Mouse (Mus musculus): ENCODE data around the gene Pdcd1lg2. TPM values are rescaled to one million over a fixed set of nuclear protein-coding genes. Genes with fewer than 3 reads are reported as not detected.

The Pdcd1lg2 gene
- polyA plus RNA-seq, 1 experiment = 0.37 TPM

- Histone ChIP-seq H3K4me3 (replicated peaks; ENCODE audit: extremely low read depth, low read depth, low read length) (no peak overlapping the region), H3K4me1 (ENCODE audit: control insufficient read depth, insufficient read depth, low read length) (no peaks in the 10 kb centered on the region; the same call in 1 of the 2 replicates)
- DNase-seq = no peak
- WGBS = 53% methylated on average over 2 of the region's 2 CpGs
- TF ChIP-seq POLR2A (IDR thresholded peaks at IDR 0.05; ENCODE audit: borderline replicate concordance, extremely low read depth, low read depth, low read length) (no peak), CTCF (IDR thresholded peaks at IDR 0.05; ENCODE audit: insufficient read depth, low read length) (no peak)
These were observed 101.1 kb downstream of the Pdcd1lg2 start for GRCm38 (mm10) chr19:29511826-29512225.

GRCm38 (mm10) chr19:29513111-29513766, 102.5 kb downstream of the Pdcd1lg2 start:
- H3K4me1 ChIP-seq (ENCODE audit: control insufficient read depth, insufficient read depth, low read length) = no peaks in the 10 kb centered on the region; the same call in 1 of the 2 replicates
- no peak overlapping the region for H3K4me3 ChIP-seq (replicated peaks; ENCODE audit: extremely low read depth, low read depth, low read length)
- TF ChIP-seq POLR2A (IDR thresholded peaks at IDR 0.05; ENCODE audit: borderline replicate concordance, extremely low read depth, low read depth, low read length) = no peak
- no peak for TF ChIP-seq CTCF (IDR thresholded peaks at IDR 0.05; ENCODE audit: insufficient read depth, low read length)
- no peak for DNase-seq
- 48% methylated on average over 2 of the region's 2 CpGs for WGBS

DNA sequence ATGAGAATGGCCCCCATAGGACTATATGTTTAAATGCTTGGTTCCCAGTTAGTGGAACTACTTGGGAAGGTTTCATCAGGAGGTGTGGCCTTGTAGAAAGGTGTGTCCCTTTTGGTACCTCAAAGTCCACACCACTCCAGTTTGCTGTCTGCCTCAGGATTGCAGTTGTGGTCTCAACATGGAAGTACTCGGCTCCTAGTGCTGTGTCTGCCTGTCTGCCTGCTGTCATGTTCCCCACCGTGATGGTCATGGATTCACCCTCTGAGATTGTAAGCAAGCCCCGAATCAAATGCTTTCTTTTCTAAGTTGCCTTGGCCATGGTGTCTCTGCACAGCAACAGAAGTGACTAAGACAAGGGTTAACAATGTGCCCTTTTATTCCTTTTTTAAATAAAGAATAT, 103.4 kb downstream of the Pdcd1lg2 start:
- WGBS = 91% methylated on average over 3 of the region's 3 CpGs
- no peak for DNase-seq
- Histone ChIP-seq H3K4me1 (ENCODE audit: control insufficient read depth, insufficient read depth, low read length) (no peaks in the 10 kb centered on the region; the same call in 1 of the 2 replicates), H3K4me3 (replicated peaks; ENCODE audit: extremely low read depth, low read depth, low read length) (no peak overlapping the region)
- TF ChIP-seq POLR2A (IDR thresholded peaks at IDR 0.05; ENCODE audit: borderline replicate concordance, extremely low read depth, low read depth, low read length) = no peak
- no peak for TF ChIP-seq CTCF (IDR thresholded peaks at IDR 0.05; ENCODE audit: insufficient read depth, low read length)

DNA sequence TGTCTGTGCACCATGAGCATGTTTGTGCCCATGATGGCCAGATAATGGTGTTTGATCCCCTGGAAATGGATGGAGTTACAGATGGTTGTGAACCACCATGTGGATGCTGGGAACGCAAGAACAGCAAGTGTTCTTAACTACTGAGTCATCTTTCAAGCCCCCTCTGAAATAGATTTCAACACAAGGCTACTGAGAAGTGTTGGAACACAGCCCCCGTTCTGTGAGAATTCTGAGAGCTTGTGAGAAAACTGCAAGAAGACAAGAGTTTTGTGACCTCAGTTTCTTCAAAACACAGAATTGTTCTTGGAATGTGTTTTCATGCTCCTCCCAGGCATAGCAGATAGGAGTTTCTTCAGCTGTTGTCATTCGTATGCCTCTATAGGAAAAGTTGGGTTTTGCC, 104.7 kb downstream of the Pdcd1lg2 start:
- H3K4me1 ChIP-seq (ENCODE audit: control insufficient read depth, insufficient read depth, low read length) = no peaks in the 10 kb centered on the region; the same call in 1 of the 2 replicates
- TF ChIP-seq CTCF (IDR thresholded peaks at IDR 0.05; ENCODE audit: insufficient read depth, low read length) = no peak
- no peak for TF ChIP-seq POLR2A (IDR thresholded peaks at IDR 0.05; ENCODE audit: borderline replicate concordance, extremely low read depth, low read depth, low read length)
- no peak for DNase-seq
- 91% methylated on average over 3 of the region's 3 CpGs for WGBS
- no peak overlapping the region for H3K4me3 ChIP-seq (replicated peaks; ENCODE audit: extremely low read depth, low read depth, low read length)

GRCm38 (mm10) chr19:29515991-29516390, 105.3 kb downstream of the Pdcd1lg2 start:
- 81% methylated on average over 10 of the region's 10 CpGs for WGBS
- no peak for DNase-seq
- H3K4me1 ChIP-seq (ENCODE audit: control insufficient read depth, insufficient read depth, low read length) = peaks cover under 1% of the 10 kb centered on the region; the same call in 1 of the 2 replicates
- no peak for TF ChIP-seq CTCF (IDR thresholded peaks at IDR 0.05; ENCODE audit: insufficient read depth, low read length)
- no peak for TF ChIP-seq POLR2A (IDR thresholded peaks at IDR 0.05; ENCODE audit: borderline replicate concordance, extremely low read depth, low read depth, low read length)
- H3K4me3 ChIP-seq (replicated peaks; ENCODE audit: extremely low read depth, low read depth, low read length) = no peak overlapping the region

- WGBS = 70% methylated on average over 7 of the region's 7 CpGs
These were observed 107.7 kb downstream of the Pdcd1lg2 start for GRCm38 (mm10) chr19:29518409-29518808.

DNA sequence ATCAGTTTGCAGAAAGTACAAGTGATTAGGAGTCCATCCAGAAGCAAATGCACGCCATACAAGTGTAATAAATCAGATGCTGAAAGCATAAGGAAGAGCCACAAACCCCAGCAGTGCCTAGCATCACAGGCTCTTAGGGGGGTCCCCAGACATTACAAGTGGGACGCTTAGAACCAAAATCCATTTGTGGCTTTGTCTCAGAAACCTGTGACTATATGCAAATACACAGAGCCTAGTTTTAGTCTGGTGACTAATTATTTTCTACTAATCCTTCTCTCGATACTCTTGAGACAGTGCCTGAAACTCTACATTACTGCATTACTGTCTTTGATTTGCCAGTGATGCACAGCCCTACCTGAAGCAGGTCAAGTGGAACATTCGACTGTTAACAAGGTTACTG, 108.2 kb downstream of the Pdcd1lg2 start:
- Histone ChIP-seq H3K4me3 (replicated peaks; ENCODE audit: extremely low read depth, low read depth, low read length) (no peak overlapping the region), H3K4me1 (ENCODE audit: control insufficient read depth, insufficient read depth, low read length) (peaks cover 9% of the 10 kb centered on the region)
- WGBS = 85% methylated on average over 4 of the region's 4 CpGs
- no peak for DNase-seq
- TF ChIP-seq POLR2A (IDR thresholded peaks at IDR 0.05; ENCODE audit: borderline replicate concordance, extremely low read depth, low read depth, low read length) = no peak
- TF ChIP-seq CTCF (IDR thresholded peaks at IDR 0.05; ENCODE audit: insufficient read depth, low read length) = no peak

More at GRCm38 (mm10) chr19:29518409-29518808, 107.7 kb downstream of the Pdcd1lg2 start:
- no peak overlapping the region for H3K4me3 ChIP-seq (replicated peaks; ENCODE audit: extremely low read depth, low read depth, low read length)
- H3K4me1 ChIP-seq (ENCODE audit: control insufficient read depth, insufficient read depth, low read length) = peaks cover 7% of the 10 kb centered on the region
- DNase-seq = no peak
- TF ChIP-seq CTCF (IDR thresholded peaks at IDR 0.05; ENCODE audit: insufficient read depth, low read length) (no peak), POLR2A (IDR thresholded peaks at IDR 0.05; ENCODE audit: borderline replicate concordance, extremely low read depth, low read depth, low read length) (no peak)

Other genes starting within 250 kb of the Pdcd1lg2 start
- 7.3 and 8.9 TPM in 2 replicates for gene Jak2, start 159.1 kb upstream of the Pdcd1lg2 start, polyA plus RNA-seq (2012; rRNA removed)
- 0.82 TPM in 1 of 2 replicates, not detected in the other for gene Insl6, start 85.6 kb upstream of the Pdcd1lg2 start, polyA plus RNA-seq (2012; rRNA removed)
- gene Rln1, start 76.2 kb upstream of the Pdcd1lg2 start, polyA plus RNA-seq (2012; rRNA removed) = not detected in 2 replicates
- 56.1 and 57.2 TPM in 2 replicates for gene Plgrkt, start 43.5 kb upstream of the Pdcd1lg2 start, polyA plus RNA-seq (2012; rRNA removed)
- gene Cd274, start 43.5 kb upstream of the Pdcd1lg2 start, polyA plus RNA-seq (2012; rRNA removed) = 5.4 and 9.0 TPM in 2 replicates
- gene Ric1, start 111.4 kb downstream of the Pdcd1lg2 start, polyA plus RNA-seq (2012; rRNA removed) = 12.3 and 19.1 TPM in 2 replicates
- gene Ermp1, start 237.5 kb downstream of the Pdcd1lg2 start, polyA plus RNA-seq (2012; rRNA removed) = 11.0 and 15.7 TPM in 2 replicates

Data from lung, adult 2 months (tissue).